Mouse (Mus musculus) ES-E14 (cell line): ENCODE measurements around the gene Cacna1g. TPM values are rescaled to one million over a fixed set of nuclear protein-coding genes. Genes with fewer than 3 reads are reported as not detected.

Experiments used
- DNase-seq: peaks from one replicate; pipeline ENCODE4 v3.0.0-alpha.2; 2013; ENCODE audit warnings: low read depth, low spot score
- H3K27ac ChIP-seq: 2 replicates; pipeline ENCODE4 v1.5.1; 2012; ENCODE audit warnings: low read depth, mild to moderate bottlenecking, low read length, moderate library complexity, mixed read lengths; ENCODE audit not compliant: poor library complexity, insufficient read depth, severe bottlenecking
- H3K36me3 ChIP-seq: 2 replicates; pipeline ENCODE4 v1.6.1; 2012; ENCODE audit warnings: mild to moderate bottlenecking, low read length, moderate library complexity, mixed read lengths; ENCODE audit not compliant: control insufficient read depth, poor library complexity, insufficient read depth, severe bottlenecking
- H3K4me1 ChIP-seq, 2 experiments: fragments of 150-350 bp in 1 of 2; sonication (generic) in 1 of 2; 2 replicates each; pipeline ENCODE4 v1.6.1; 2012; ENCODE audit warnings: low read length in 2 of 2, mild to moderate bottlenecking in 1 of 2, mixed read lengths in 1 of 2; ENCODE audit not compliant: control insufficient read depth in 2 of 2, insufficient read depth in 2 of 2, poor library complexity in 1 of 2
- H3K4me3 ChIP-seq, 2 experiments: fragments of 150-350 bp in 1 of 2; sonication (generic) in 1 of 2; 2 replicates each; pipeline ENCODE4 v1.5.1; 2012; ENCODE audit warnings: low read length in 2 of 2, low read depth in 1 of 2, mild to moderate bottlenecking in 1 of 2, mixed read lengths in 1 of 2; ENCODE audit not compliant: insufficient read depth in 1 of 2, poor library complexity in 1 of 2, severe bottlenecking in 1 of 2
- H3K9ac ChIP-seq: 2 replicates; pipeline ENCODE4 v1.6.1; 2012; ENCODE audit warnings: low read depth, mild to moderate bottlenecking, low read length, mixed read lengths; ENCODE audit not compliant: poor library complexity, insufficient read depth, severe bottlenecking
- H3K9me3 ChIP-seq: fragments of 150-350 bp; sonication (generic); 2 replicates; pipeline ENCODE4 v1.6.1; 2012; ENCODE audit warnings: low read depth, mild to moderate bottlenecking, low read length; ENCODE audit not compliant: control insufficient read depth, insufficient read depth
- CHD2 ChIP-seq: IDR thresholded peaks from 2 replicates; pipeline ENCODE4 v1.6.1; 2014; ENCODE audit warnings: mild to moderate bottlenecking, low read depth, low read length, inconsistent platforms
- HCFC1 ChIP-seq: IDR thresholded peaks from 2 replicates; pipeline ENCODE4 v1.6.1; 2012; ENCODE audit warnings: low read length, inconsistent platforms, borderline replicate concordance; ENCODE audit not compliant: insufficient read depth
- MAFK ChIP-seq: IDR thresholded peaks from 2 replicates; pipeline ENCODE4 v1.6.1; 2014; ENCODE audit warnings: mild to moderate bottlenecking, low read depth, low read length, inconsistent platforms; ENCODE audit not compliant: insufficient read depth
- ZC3H11A ChIP-seq: IDR thresholded peaks from 2 replicates; pipeline ENCODE4 v1.6.1; 2012; ENCODE audit warnings: low read depth, mild to moderate bottlenecking, inconsistent platforms, low read length, borderline replicate concordance
- ZNF384 ChIP-seq: IDR thresholded peaks from 2 replicates; pipeline ENCODE4 v1.6.1; 2012; ENCODE audit warnings: low read depth, low read length, inconsistent platforms
- in situ Hi-C, 2 experiments: fragments of 600-800 bp; cut with MboI; formaldehyde crosslinking; loops; one replicate each; pipeline ENCODE4 v1.15.1; 2025; ENCODE audit warnings: low sequenced_read_pairs in 2 of 2, inconsistent platforms in 1 of 2; ENCODE audit not compliant: unreplicated experiment in 2 of 2
- total RNA-seq: library from RNA; depleted of rRNA; stranded (reverse); fragments of 300-350 nt; gene quantifications from 2 replicates; pipeline ENCODE4 v1.2.3, GENCODE M21; 2012

The Cacna1g gene
- total RNA-seq, 1 experiment, result 2.2 TPM

DNA sequence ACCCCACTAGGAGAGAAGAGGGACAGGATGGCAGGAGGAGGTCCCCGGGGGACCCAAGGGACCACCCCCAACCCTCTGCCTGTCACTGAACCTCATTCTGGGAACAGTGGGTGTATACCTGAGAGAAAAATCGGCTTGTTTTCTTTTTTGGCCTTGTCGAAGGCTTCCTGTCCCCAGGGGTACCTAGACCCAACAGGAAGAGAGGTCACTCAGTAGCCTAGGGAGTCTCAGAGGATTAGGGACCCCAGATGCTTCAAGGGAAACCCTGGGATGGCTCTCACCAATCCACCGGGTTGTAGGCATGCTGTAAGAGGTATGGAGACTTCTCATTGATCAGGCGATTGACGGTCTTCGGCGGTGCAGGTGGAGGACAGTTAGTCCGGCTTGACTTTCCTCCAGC lies 10.6 kb upstream of the Cacna1g start:
- no peaks in the 10 kb centered on the region for H3K36me3 ChIP-seq
- in situ Hi-C loops, result loop anchor here (5.0 to 10.0 kb wide), 2 partner anchors 147 to 150 kb away; no protein-coding TSS in a partner anchor

DNA sequence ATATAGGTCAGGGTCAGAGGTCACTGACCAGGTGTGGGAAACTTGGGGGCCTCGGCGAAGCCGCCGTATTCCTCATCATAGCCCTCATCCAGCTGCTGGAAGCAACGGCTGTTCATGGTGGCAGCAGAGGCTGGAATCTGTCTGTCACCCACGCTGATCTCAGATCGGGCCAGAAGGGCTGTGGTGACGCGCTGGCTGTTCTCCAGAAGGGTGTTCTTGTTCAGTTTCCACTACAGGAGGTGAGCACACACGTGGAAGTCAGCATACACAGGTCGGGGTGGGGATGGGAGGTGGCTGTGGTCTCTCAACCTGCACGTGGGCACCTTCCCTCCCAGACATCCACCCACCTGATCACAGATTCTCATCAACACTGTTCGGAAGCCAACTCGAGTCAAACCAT lies 9.9 kb upstream of the Cacna1g start:
- Histone ChIP-seq H3K27ac (no peak overlapping the region), H3K9me3 (no peaks in the 10 kb centered on the region), H3K36me3 (no peaks in the 10 kb centered on the region), H3K9ac (no peak overlapping the region), H3K4me3 (no peak overlapping the region), H3K4me1 (no peaks in the 10 kb centered on the region)
- TF ChIP-seq CHD2 (no peak), ZC3H11A (no peak), HCFC1 (no peak), MAFK (no peak), ZNF384 (no peak)
- in situ Hi-C loops, result loop anchor here in 1 of 2 experiments (10.0 kb wide), 1 partner anchor 149 kb away; no protein-coding TSS in a partner anchor
- no peak for DNase-seq

More for the DNA sequence above, 10.6 kb upstream of the Cacna1g start:
- Histone ChIP-seq H3K9me3 (no peaks in the 10 kb centered on the region), H3K4me1 (no peaks in the 10 kb centered on the region), H3K27ac (no peak overlapping the region), H3K4me3 (no peak overlapping the region), H3K9ac (no peak overlapping the region)
- no peak for TF ChIP-seq ZC3H11A
- TF ChIP-seq MAFK, result no peak
- no peak for TF ChIP-seq HCFC1
- TF ChIP-seq ZNF384, result no peak
- no peak for DNase-seq

DNA sequence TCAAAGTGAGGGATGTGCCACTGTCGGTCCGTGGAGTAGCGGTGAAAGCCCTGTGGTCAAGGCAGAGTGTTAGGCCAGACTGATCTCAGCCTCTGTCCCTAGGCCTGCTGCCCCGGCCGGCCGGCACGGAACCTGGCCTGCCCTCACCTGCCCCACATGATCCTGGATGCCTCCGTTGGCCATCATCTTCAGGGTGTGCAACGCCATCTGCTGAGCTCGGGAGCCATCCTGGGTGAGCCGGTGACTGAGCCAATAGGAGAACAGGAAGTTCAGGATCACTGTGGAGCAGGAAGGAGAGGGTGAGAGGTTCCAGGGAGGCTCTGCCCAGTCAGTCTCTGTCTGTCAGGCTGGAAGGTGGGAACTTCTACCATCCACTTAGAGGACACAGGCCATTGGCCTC lies 9.4 kb upstream of the Cacna1g start:
- no peak for DNase-seq
- Histone ChIP-seq H3K4me1 (no peaks in the 10 kb centered on the region), H3K4me3 (no peak overlapping the region), H3K9ac (no peak overlapping the region), H3K9me3 (no peaks in the 10 kb centered on the region), H3K27ac (no peak overlapping the region), H3K36me3 (no peaks in the 10 kb centered on the region)
- TF ChIP-seq ZC3H11A (no peak), MAFK (no peak), ZNF384 (no peak), HCFC1 (no peak), CHD2 (no peak)
- in situ Hi-C loops, result loop anchor here in 1 of 2 experiments (10.0 kb wide), 1 partner anchor 149 kb away; no protein-coding TSS in a partner anchor

DNA sequence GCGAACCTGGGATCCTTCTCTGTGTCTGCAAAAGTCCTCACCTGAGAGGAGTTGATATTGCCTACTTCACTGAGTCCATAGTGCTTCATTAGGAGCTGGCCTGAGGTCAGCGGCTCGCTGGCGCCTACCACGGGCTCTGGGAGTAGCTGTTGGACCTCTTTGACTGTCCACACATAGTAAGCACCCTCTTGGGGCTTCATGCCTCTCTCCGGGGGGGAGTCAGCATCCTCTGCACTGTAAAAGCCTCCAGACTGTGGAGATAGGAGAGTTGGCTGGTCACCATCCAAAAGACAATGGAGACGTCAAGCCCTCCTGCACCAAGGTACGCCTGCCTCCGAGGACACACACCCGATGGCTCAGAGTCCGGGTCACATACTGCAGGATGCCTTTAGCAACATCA lies 8.7 kb upstream of the Cacna1g start:
- no peak overlapping the region for H3K27ac ChIP-seq
- DNase-seq, result no peak
- no peak overlapping the region for H3K9ac ChIP-seq
- no peaks in the 10 kb centered on the region for H3K4me1 ChIP-seq
- TF ChIP-seq CHD2 (no peak), HCFC1 (no peak), MAFK (no peak), ZNF384 (no peak), ZC3H11A (no peak)
- no peaks in the 10 kb centered on the region for H3K36me3 ChIP-seq
- H3K9me3 ChIP-seq, result no peaks in the 10 kb centered on the region
- in situ Hi-C loops, result loop anchor here in 1 of 2 experiments (10.0 kb wide), 1 partner anchor 148 kb away; no protein-coding TSS in a partner anchor
- no peak overlapping the region for H3K4me3 ChIP-seq

DNA sequence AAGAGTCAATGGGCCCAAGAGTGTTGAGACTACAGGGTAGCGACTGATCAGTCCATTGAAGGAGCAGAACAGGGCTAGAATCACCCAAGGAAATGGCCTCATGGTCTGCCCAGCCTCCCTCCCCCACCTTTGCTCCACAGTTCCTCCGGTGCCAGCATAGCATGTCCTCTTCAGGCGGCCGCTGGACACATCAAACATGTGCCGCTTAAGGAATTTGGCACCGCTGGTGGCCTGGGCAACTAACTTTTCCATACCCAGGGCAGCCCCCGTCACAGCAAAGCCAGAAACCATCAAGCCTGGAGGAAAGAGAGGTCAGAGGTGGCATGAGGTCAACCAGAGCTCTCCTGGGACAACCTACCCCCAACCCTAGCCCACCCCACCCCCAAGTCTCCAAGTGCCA lies 8.0 kb upstream of the Cacna1g start:
- Histone ChIP-seq H3K36me3 (no peaks in the 10 kb centered on the region), H3K27ac (no peak overlapping the region), H3K4me1 (no peaks in the 10 kb centered on the region), H3K9me3 (no peaks in the 10 kb centered on the region), H3K4me3 (no peak overlapping the region), H3K9ac (no peak overlapping the region)
- in situ Hi-C loops, result loop anchor here in 1 of 2 experiments (10.0 kb wide), 1 partner anchor 147 kb away; no protein-coding TSS in a partner anchor
- TF ChIP-seq HCFC1 (no peak), CHD2 (no peak), MAFK (no peak), ZNF384 (no peak), ZC3H11A (no peak)
- DNase-seq, result no peak
